Mouse (Mus musculus) lung, postnatal 0 days (tissue): ENCODE data around the gene Vhl. TPM values are rescaled to one million over a fixed set of nuclear protein-coding genes. Genes with fewer than 3 reads are reported as not detected.
A peak's percentile ranks its signal among the peaks of the same experiment; 100 is the strongest.

Source experiments
- ATAC-seq: fragments of 200-750 bp; cut with Nextera tagmentation; 2 replicates; pipeline ENCODE4 v1.8.0; 2017; ENCODE audit warnings: moderate library complexity
- DNase-seq: peaks from one replicate; pipeline ENCODE4 v3.0.0-alpha.2; 2016; ENCODE audit warnings: low spot score
- H3K27ac ChIP-seq: fragments of 300-500 bp; sonication (generic); 2 replicates; pipeline ENCODE4 v1.5.1; 2014; ENCODE audit warnings: antibody characterized with exemption, mild to moderate bottlenecking, low read length, mixed read lengths
- H3K27me3 ChIP-seq: fragments of 300-500 bp; sonication (generic); replicated peaks from 2 replicates; pipeline ENCODE4 v1.6.1; 2014; ENCODE audit warnings: low read length, mixed read lengths; ENCODE audit not compliant: insufficient read depth
- H3K36me3 ChIP-seq: fragments of 300-500 bp; sonication (generic); 2 replicates; pipeline ENCODE4 v1.6.1; 2014; ENCODE audit warnings: low read length, mixed read lengths; ENCODE audit not compliant: insufficient read depth
- H3K4me1 ChIP-seq: fragments of 300-500 bp; sonication (generic); 2 replicates; pipeline ENCODE4 v1.6.1; 2014; ENCODE audit warnings: antibody characterized with exemption, low read depth, low read length, mixed read lengths; ENCODE audit not compliant: insufficient read depth
- H3K4me2 ChIP-seq: fragments of 300-500 bp; sonication (generic); replicated peaks from 2 replicates; pipeline ENCODE4 v1.6.1; 2014; ENCODE audit warnings: low read depth, mild to moderate bottlenecking, low read length, moderate library complexity, mixed read lengths
- H3K4me3 ChIP-seq: fragments of 300-500 bp; sonication (generic); 2 replicates; pipeline ENCODE4 v1.5.1; 2014; ENCODE audit warnings: low read depth, low read length
- H3K9ac ChIP-seq: fragments of 300-500 bp; sonication (generic); replicated peaks from 2 replicates; pipeline ENCODE4 v1.6.1; 2014; ENCODE audit warnings: low read depth, mild to moderate bottlenecking
- H3K9me3 ChIP-seq: fragments of 300-500 bp; sonication (generic); 2 replicates; pipeline ENCODE4 v1.6.1; 2016; ENCODE audit warnings: low read length, mixed read lengths
- CTCF ChIP-seq: IDR thresholded peaks from 2 replicates; pipeline ENCODE4 v1.5.1; 2016; ENCODE audit warnings: antibody characterized with exemption, mild to moderate bottlenecking
- EP300 ChIP-seq: IDR thresholded peaks from 2 replicates; pipeline ENCODE4 v1.6.1; 2016; ENCODE audit warnings: antibody characterized with exemption, mild to moderate bottlenecking, control low read depth
- WGBS: fragments of 180-500 bp; shearing (Covaris S2); extraction: QIAGEN DNeasy Blood & Tissue Kit; methylation state at CpG from one replicate; pipeline ENCODE4 v1.1.7; 2014; 5-methylcytosine and 5-hydroxymethylcytosine counted together
- polyA plus RNA-seq: library from polyadenylated mRNA; unstranded; fragments of >200 nt; fragmentation: Nextera tagmentation; extraction: Ambion mirVana; gene quantifications from 2 replicates; pipeline ENCODE4 v1.2.1, GENCODE M21; 2015

The Vhl gene
- polyA plus RNA-seq, 1 experiment from 2014 or later = 28.2 TPM

- no peak overlapping the region for H3K4me2 ChIP-seq
- H3K4me3 ChIP-seq = no peak overlapping the region
- 68% methylated on average over 5 of the region's 7 CpGs for WGBS
- no peaks in the 10 kb centered on the region for H3K36me3 ChIP-seq
- TF ChIP-seq EP300 = no peak
- no peak for TF ChIP-seq CTCF
- H3K9ac ChIP-seq = no peak overlapping the region
- no peak overlapping the region for H3K27ac ChIP-seq
- H3K27me3 ChIP-seq = no peaks in the 10 kb centered on the region
- no peaks in the 10 kb centered on the region for H3K9me3 ChIP-seq
- H3K4me1 ChIP-seq = peaks cover 4% of the 10 kb centered on the region; the same call in 1 of the 2 replicates
- no peak for ATAC-seq
- no peak for DNase-seq
Observed at GRCm38 (mm10) chr6:113649346-113650196, 25.8 kb downstream of the Vhl start.

DNA sequence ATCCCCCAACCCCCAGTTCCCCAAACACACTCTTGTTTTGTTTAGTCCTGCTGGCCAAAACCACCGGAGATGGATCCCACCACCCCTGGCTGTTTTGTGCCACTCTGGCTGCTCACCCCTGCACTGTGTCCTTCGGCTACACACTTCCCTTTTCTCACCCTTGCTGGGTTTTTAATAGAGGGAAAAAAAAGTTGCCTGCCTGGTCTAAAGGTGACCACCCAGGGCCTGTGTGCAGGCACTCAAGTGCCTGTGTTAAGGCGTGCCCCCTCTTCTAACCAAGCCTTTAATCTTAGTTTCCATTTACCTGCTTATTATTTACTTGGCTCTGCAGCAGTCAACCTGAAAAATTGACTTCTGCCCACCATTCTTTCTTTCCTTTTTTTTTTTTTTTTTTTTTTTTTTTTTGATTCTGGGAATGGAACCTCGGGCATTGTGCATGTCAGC is 26.5 kb downstream of the Vhl start:
- Histone ChIP-seq H3K36me3 (no peaks in the 10 kb centered on the region), H3K27ac (no peak overlapping the region), H3K27me3 (no peaks in the 10 kb centered on the region), H3K4me2 (no peak overlapping the region), H3K9me3 (no peaks in the 10 kb centered on the region), H3K9ac (no peak overlapping the region), H3K4me1 (peaks cover 4% of the 10 kb centered on the region; the same call in 1 of the 2 replicates), H3K4me3 (no peak overlapping the region)
- ATAC-seq (no peak), DNase-seq (no peak)
- 47% methylated on average over 4 of the region's 4 CpGs for WGBS
- TF ChIP-seq CTCF (no peak), EP300 (no peak)

- H3K27me3 ChIP-seq = no peaks in the 10 kb centered on the region
- no peak overlapping the region for H3K27ac ChIP-seq
- H3K9me3 ChIP-seq = no peaks in the 10 kb centered on the region
- H3K36me3 ChIP-seq = no peaks in the 10 kb centered on the region
- H3K4me3 ChIP-seq = no peak overlapping the region
- no peak overlapping the region for H3K4me2 ChIP-seq
- H3K4me1 ChIP-seq = peaks cover 4% of the 10 kb centered on the region; the same call in 1 of the 2 replicates
- DNase-seq (no peak), ATAC-seq (no peak)
- no peak overlapping the region for H3K9ac ChIP-seq
- TF ChIP-seq EP300 (no peak), CTCF (no peak)
- WGBS = 72% methylated on average over 3 of the region's 3 CpGs
Observed at GRCm38 (mm10) chr6:113651626-113652025, 27.9 kb downstream of the Vhl start.

- DNase-seq = no peak
- H3K36me3 ChIP-seq = no peaks in the 10 kb centered on the region
- H3K9ac ChIP-seq = no peak overlapping the region
- no peaks in the 10 kb centered on the region for H3K9me3 ChIP-seq
- no peak overlapping the region for H3K4me3 ChIP-seq
- WGBS = 85% methylated on average over 7 of the region's 7 CpGs
- H3K4me1 ChIP-seq = peaks cover 4% of the 10 kb centered on the region; the same call in 1 of the 2 replicates
- H3K27ac ChIP-seq = no peak overlapping the region
- no peak for ATAC-seq
- no peaks in the 10 kb centered on the region for H3K27me3 ChIP-seq
- no peak overlapping the region for H3K4me2 ChIP-seq
- TF ChIP-seq CTCF (no peak), EP300 (no peak)
Observed at GRCm38 (mm10) chr6:113653551-113653950, 29.8 kb downstream of the Vhl start.

DNA sequence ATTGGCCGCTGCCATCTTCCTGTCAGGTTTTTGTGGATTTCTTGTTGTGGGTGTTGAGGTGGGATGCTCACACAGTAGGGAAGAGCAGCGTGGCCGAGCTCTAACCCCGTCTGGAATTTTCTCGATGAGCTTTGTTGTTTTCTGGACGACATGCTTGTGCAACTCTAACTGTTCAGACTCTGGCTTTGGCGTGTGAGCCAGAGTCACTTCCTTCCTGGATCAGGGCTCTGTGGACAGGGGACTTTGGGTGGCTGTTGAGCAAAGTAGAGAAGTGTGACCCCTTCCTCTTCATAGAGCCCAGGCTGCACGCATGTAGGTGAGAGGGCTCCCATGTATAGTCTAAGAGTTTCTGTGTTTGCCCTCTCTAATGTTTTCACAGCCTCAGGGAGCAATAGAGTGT is 30.3 kb downstream of the Vhl start:
- Histone ChIP-seq H3K9me3 (no peaks in the 10 kb centered on the region), H3K36me3 (no peaks in the 10 kb centered on the region), H3K4me3 (no peak overlapping the region), H3K4me1 (peaks cover 4% of the 10 kb centered on the region), H3K9ac (no peak overlapping the region), H3K27ac (no peak overlapping the region), H3K4me2 (no peak overlapping the region), H3K27me3 (no peaks in the 10 kb centered on the region)
- no peak for ATAC-seq
- WGBS = 45% methylated on average over 8 of the region's 8 CpGs
- DNase-seq = peak; percentile 57
- TF ChIP-seq EP300 (no peak), CTCF (no peak)

- no peaks in the 10 kb centered on the region for H3K36me3 ChIP-seq
- H3K9me3 ChIP-seq = no peaks in the 10 kb centered on the region
- 59% methylated on average over 16 of the region's 16 CpGs for WGBS
- no peaks in the 10 kb centered on the region for H3K27me3 ChIP-seq
- ATAC-seq = no peak
- H3K4me1 ChIP-seq = peaks cover 4% of the 10 kb centered on the region
- H3K4me2 ChIP-seq = no peak overlapping the region
- no peak overlapping the region for H3K27ac ChIP-seq
- TF ChIP-seq EP300 = no peak
- no peak for TF ChIP-seq CTCF
- no peak overlapping the region for H3K9ac ChIP-seq
- peak; percentile 41 for DNase-seq
- H3K4me3 ChIP-seq = no peak overlapping the region
Observed at GRCm38 (mm10) chr6:113654753-113655397, 31.1 kb downstream of the Vhl start.
